Mouse (Mus musculus) small intestine, adult 2 months (tissue): ENCODE measurements around the gene Btnl2. TPM values are rescaled to one million over a fixed set of nuclear protein-coding genes. Genes with fewer than 3 reads are reported as not detected.
A peak's percentile ranks its signal among the peaks of the same experiment; 100 is the strongest.

Source experiments
- H3K27ac ChIP-seq: fragments of 200-500 bp; 2 replicates; pipeline ENCODE4 v1.5.1; 2012; ENCODE audit warnings: low read depth, low read length, control low read depth, inconsistent platforms; ENCODE audit not compliant: insufficient read depth
- H3K27me3 ChIP-seq: fragments of 200-500 bp; 2 replicates; pipeline ENCODE4 v1.6.1; 2012; ENCODE audit warnings: mild to moderate bottlenecking, moderate library complexity, low read length, inconsistent platforms; ENCODE audit not compliant: control insufficient read depth, insufficient read depth
- H3K36me3 ChIP-seq: fragments of 200-500 bp; 2 replicates; pipeline ENCODE4 v1.6.1; 2012; ENCODE audit warnings: mild to moderate bottlenecking, low read length, control low read depth, inconsistent platforms; ENCODE audit not compliant: control insufficient read depth, insufficient read depth
- H3K4me1 ChIP-seq: fragments of 200-500 bp; 2 replicates; pipeline ENCODE4 v1.6.1; 2012; ENCODE audit warnings: low read length, inconsistent platforms, mixed read lengths; ENCODE audit not compliant: control insufficient read depth, insufficient read depth, insufficient read length
- H3K4me3 ChIP-seq: fragments of 200-500 bp; 2 replicates; pipeline ENCODE4 v1.5.1; 2012; ENCODE audit warnings: low read depth, mild to moderate bottlenecking, control low read depth, inconsistent platforms, low read length, moderate library complexity
- CTCF ChIP-seq: fragments of 200-500 bp; IDR thresholded peaks from 2 replicates; pipeline ENCODE4 v1.5.1; 2012; ENCODE audit warnings: low read depth, mild to moderate bottlenecking, control low read depth, inconsistent platforms, low read length, moderate library complexity, mixed read lengths; ENCODE audit not compliant: insufficient replicate concordance, insufficient read length; ENCODE audit errors: extremely low read depth
- POLR2A ChIP-seq: fragments of 200-500 bp; IDR thresholded peaks from 2 replicates; pipeline ENCODE4 v1.6.1; 2012; ENCODE audit warnings: low read depth, mild to moderate bottlenecking, control low read depth, inconsistent platforms, low read length, moderate library complexity
- WGBS: fragments of 180-500 bp; shearing (Covaris S2); methylation state at CpG from one replicate; pipeline ENCODE4 v1.1.7; 2018; 5-methylcytosine and 5-hydroxymethylcytosine counted together
- polyA plus RNA-seq: library from polyadenylated mRNA; depleted of rRNA; stranded (reverse); fragments of >200 nt; gene quantifications from 2 replicates; pipeline ENCODE4 v1.2.3, GENCODE M21; 2012

The Btnl2 gene
- polyA plus RNA-seq, 1 experiment: 105 TPM

- no peaks in the 10 kb centered on the region for H3K27me3 ChIP-seq
- TF ChIP-seq CTCF: no peak
- TF ChIP-seq POLR2A: no peak
- 72% methylated on average over 2 of the region's 2 CpGs for WGBS
- no peaks in the 10 kb centered on the region for H3K36me3 ChIP-seq
- no peak overlapping the region for H3K4me3 ChIP-seq
- no peaks in the 10 kb centered on the region for H3K4me1 ChIP-seq
- no peak overlapping the region for H3K27ac ChIP-seq
These were observed 24.8 kb upstream of the Btnl2 start for GRCm38 (mm10) chr17:34329807-34330206.

- no peak for TF ChIP-seq POLR2A
- TF ChIP-seq CTCF: no peak
- Histone ChIP-seq H3K4me1 (no peaks in the 10 kb centered on the region), H3K36me3 (no peaks in the 10 kb centered on the region), H3K27ac (no peak overlapping the region), H3K4me3 (no peak overlapping the region), H3K27me3 (no peaks in the 10 kb centered on the region)
- WGBS: 95% methylated on average over 1 of the region's 1 CpGs
These were observed 23.4 kb upstream of the Btnl2 start for GRCm38 (mm10) chr17:34331200-34331599.

DNA sequence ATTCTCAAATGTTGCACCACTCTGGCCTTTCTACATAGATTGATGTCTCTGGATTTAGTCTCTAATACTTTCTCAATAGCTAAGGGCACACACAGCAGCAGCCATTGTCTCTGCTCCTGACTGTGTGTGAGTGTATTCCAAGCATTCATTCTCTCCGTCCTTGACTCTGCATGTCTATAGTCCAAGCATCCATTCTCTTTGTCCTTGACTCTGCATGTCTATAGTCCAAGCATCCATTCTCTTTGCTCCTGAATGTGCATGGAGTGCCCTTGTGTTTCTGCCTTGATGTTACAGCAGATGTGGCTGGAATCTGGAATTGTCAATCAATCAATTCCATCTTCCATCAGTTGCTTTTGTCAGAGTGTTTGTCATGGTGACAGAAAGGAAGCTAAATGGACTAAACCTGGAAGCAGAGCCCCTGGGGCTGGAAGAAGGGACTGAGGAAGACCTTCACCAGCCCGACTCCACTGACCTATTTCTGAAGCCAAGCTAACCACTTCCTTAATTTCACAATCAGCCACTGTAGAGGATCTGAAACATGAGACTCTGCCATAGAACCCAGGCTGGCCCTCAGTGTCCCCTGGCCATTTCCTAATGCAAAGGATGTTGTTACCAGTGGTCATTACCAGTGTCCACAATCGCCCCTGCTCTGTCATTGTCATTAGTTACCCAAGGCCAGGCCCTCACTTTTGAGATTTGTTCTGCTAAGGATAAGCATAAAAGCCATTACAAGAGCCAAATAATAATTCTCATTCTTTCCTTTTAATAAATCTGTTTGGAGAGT is 13.8 kb upstream of the Btnl2 start:
- WGBS: 58% methylated on average over 3 of the region's 3 CpGs
- Histone ChIP-seq H3K4me3 (no peak overlapping the region), H3K36me3 (no peaks in the 10 kb centered on the region), H3K27me3 (no peaks in the 10 kb centered on the region), H3K4me1 (no peaks in the 10 kb centered on the region), H3K27ac (no peak overlapping the region)
- TF ChIP-seq POLR2A: no peak
- TF ChIP-seq CTCF: no peak

- 88% methylated on average over 4 of the region's 4 CpGs for WGBS
- no peaks in the 10 kb centered on the region for H3K36me3 ChIP-seq
- H3K27ac ChIP-seq: no peak overlapping the region
- H3K4me1 ChIP-seq: no peaks in the 10 kb centered on the region; the same call in 1 of the 2 replicates
- no peaks in the 10 kb centered on the region for H3K27me3 ChIP-seq
- no peak overlapping the region for H3K4me3 ChIP-seq
- TF ChIP-seq CTCF (no peak), POLR2A (no peak)
These were observed 9.7 kb upstream of the Btnl2 start for GRCm38 (mm10) chr17:34344882-34345281.

GRCm38 (mm10) chr17:34345486-34345885 is 9.1 kb upstream of the Btnl2 start:
- 79% methylated on average over 7 of the region's 7 CpGs for WGBS
- H3K27me3 ChIP-seq: peaks cover 3% of the 10 kb centered on the region; the same call in 1 of the 2 replicates
- no peaks in the 10 kb centered on the region for H3K36me3 ChIP-seq
- H3K4me3 ChIP-seq: no peak overlapping the region
- no peak overlapping the region for H3K27ac ChIP-seq
- no peaks in the 10 kb centered on the region; the same call in 1 of the 2 replicates for H3K4me1 ChIP-seq
- TF ChIP-seq CTCF (no peak), POLR2A (no peak)

- H3K27me3 ChIP-seq: peaks cover 3% of the 10 kb centered on the region; the same call in 1 of the 2 replicates
- 56% methylated on average over 3 of the region's 3 CpGs for WGBS
- no peaks in the 10 kb centered on the region; the same call in 1 of the 2 replicates for H3K4me1 ChIP-seq
- no peak overlapping the region for H3K27ac ChIP-seq
- H3K4me3 ChIP-seq: no peak overlapping the region
- no peaks in the 10 kb centered on the region for H3K36me3 ChIP-seq
- no peak for TF ChIP-seq CTCF
- TF ChIP-seq POLR2A: no peak
These were observed 8.6 kb upstream of the Btnl2 start for GRCm38 (mm10) chr17:34346041-34346440.

- Histone ChIP-seq H3K27me3 (peaks cover 3% of the 10 kb centered on the region; the same call in 1 of the 2 replicates), H3K4me1 (no peaks in the 10 kb centered on the region; the same call in 1 of the 2 replicates), H3K36me3 (no peaks in the 10 kb centered on the region), H3K27ac (peak overlapping the region; percentile 38), H3K4me3 (no peak overlapping the region)
- WGBS: 54% methylated on average over 6 of the region's 6 CpGs
- TF ChIP-seq CTCF (no peak), POLR2A (no peak)
These were observed 6.9 kb upstream of the Btnl2 start for GRCm38 (mm10) chr17:34347606-34348308.
